Mouse (Mus musculus) stomach, embryonic 16.5 days (tissue): ENCODE results near the gene Fbxo34. TPM values are rescaled to one million over a fixed set of nuclear protein-coding genes. Genes with fewer than 3 reads are reported as not detected.

ENCODE experiments used
- ATAC-seq: fragments of 200-750 bp; cut with Nextera tagmentation; 2 replicates; pipeline ENCODE4 v1.8.0; 2017; ENCODE audit warnings: moderate number of reproducible peaks, moderate TSS enrichment; ENCODE audit not compliant: insufficient read depth, low FRiP score
- H3K27ac ChIP-seq: fragments of 300-500 bp; sonication (generic); 2 replicates; pipeline ENCODE4 v1.5.1; 2014; ENCODE audit warnings: low read length
- H3K27me3 ChIP-seq: fragments of 300-500 bp; sonication (generic); 2 replicates; pipeline ENCODE4 v1.6.1; 2014; ENCODE audit warnings: low read length, control low read depth, mixed read lengths; ENCODE audit not compliant: control insufficient read depth, insufficient read depth
- H3K36me3 ChIP-seq: fragments of 300-500 bp; sonication (generic); 2 replicates; pipeline ENCODE4 v1.6.1; 2014; ENCODE audit warnings: low read length; ENCODE audit not compliant: control insufficient read depth, insufficient read depth
- H3K4me1 ChIP-seq: fragments of 300-500 bp; sonication (generic); 2 replicates; pipeline ENCODE4 v1.6.1; 2014; ENCODE audit warnings: low read length, control low read depth, mixed read lengths; ENCODE audit not compliant: control insufficient read depth, insufficient read depth
- H3K4me2 ChIP-seq: fragments of 300-500 bp; sonication (generic); 2 replicates; pipeline ENCODE4 v1.6.1; 2014; ENCODE audit warnings: low read depth, low read length, mixed read lengths
- H3K4me3 ChIP-seq: fragments of 300-500 bp; sonication (generic); replicated peaks from 2 replicates; pipeline ENCODE4 v1.5.1; 2014; ENCODE audit warnings: mild to moderate bottlenecking, low read length
- H3K9ac ChIP-seq: fragments of 300-500 bp; sonication (generic); 2 replicates; pipeline ENCODE4 v1.6.1; 2014; ENCODE audit warnings: low read length
- H3K9me3 ChIP-seq: fragments of 300-500 bp; sonication (generic); replicated peaks from 2 replicates; pipeline ENCODE4 v1.6.1; 2016; ENCODE audit warnings: low read length, control low read depth; ENCODE audit not compliant: control insufficient read depth
- WGBS: fragments of 180-500 bp; shearing (Covaris S2); extraction: QIAGEN DNeasy Blood & Tissue Kit; methylation state at CpG from one replicate; pipeline ENCODE4 v1.1.7; 2014; 5-methylcytosine and 5-hydroxymethylcytosine counted together
- polyA plus RNA-seq: library from polyadenylated mRNA; unstranded; fragments of >200 nt; fragmentation: Nextera tagmentation; extraction: Ambion mirVana; gene quantifications from 2 replicates; pipeline ENCODE4 v1.2.1, GENCODE M21; 2015

Fbxo34 gene
- polyA plus RNA-seq, 1 experiment from 2014 or later, result 20.4 TPM

- no peak overlapping the region for H3K27ac ChIP-seq
- H3K4me3 ChIP-seq, result no peak overlapping the region
- H3K4me1 ChIP-seq, result no peaks in the 10 kb centered on the region
- H3K9me3 ChIP-seq, result no peaks in the 10 kb centered on the region
- no peak for ATAC-seq
- WGBS, result 65% methylated on average over 11 of the region's 11 CpGs
- no peaks in the 10 kb centered on the region for H3K27me3 ChIP-seq
- no peak overlapping the region for H3K4me2 ChIP-seq
- no peaks in the 10 kb centered on the region for H3K36me3 ChIP-seq
- H3K9ac ChIP-seq, result no peak overlapping the region
Observed at GRCm38 (mm10) chr14:47574721-47575120, 124.5 kb downstream of the Fbxo34 start.

- Histone ChIP-seq H3K27me3 (no peaks in the 10 kb centered on the region), H3K9ac (no peak overlapping the region), H3K4me3 (no peak overlapping the region), H3K27ac (no peak overlapping the region), H3K4me1 (no peaks in the 10 kb centered on the region), H3K36me3 (no peaks in the 10 kb centered on the region), H3K9me3 (no peaks in the 10 kb centered on the region), H3K4me2 (no peak overlapping the region)
- WGBS, result 54% methylated on average over 4 of the region's 4 CpGs
- no peak for ATAC-seq
Observed at GRCm38 (mm10) chr14:47576687-47577086, 126.5 kb downstream of the Fbxo34 start.

GRCm38 (mm10) chr14:47578086-47578485 is 127.9 kb downstream of the Fbxo34 start:
- H3K27ac ChIP-seq, result no peak overlapping the region
- no peaks in the 10 kb centered on the region for H3K9me3 ChIP-seq
- 74% methylated on average over 2 of the region's 2 CpGs for WGBS
- no peak overlapping the region for H3K4me3 ChIP-seq
- ATAC-seq, result no peak
- no peak overlapping the region for H3K9ac ChIP-seq
- H3K27me3 ChIP-seq, result no peaks in the 10 kb centered on the region
- no peaks in the 10 kb centered on the region for H3K4me1 ChIP-seq
- no peak overlapping the region for H3K4me2 ChIP-seq
- no peaks in the 10 kb centered on the region for H3K36me3 ChIP-seq

- Histone ChIP-seq H3K9ac (no peak overlapping the region), H3K4me3 (no peak overlapping the region), H3K4me2 (no peak overlapping the region), H3K9me3 (no peaks in the 10 kb centered on the region), H3K27ac (no peak overlapping the region), H3K4me1 (no peaks in the 10 kb centered on the region), H3K36me3 (no peaks in the 10 kb centered on the region), H3K27me3 (no peaks in the 10 kb centered on the region)
- WGBS, result 22% methylated on average over 1 of the region's 1 CpGs
- ATAC-seq, result no peak
Observed at GRCm38 (mm10) chr14:47581280-47581679, 131.1 kb downstream of the Fbxo34 start.

Other genes with a start within 250 kb of the Fbxo34 start
- gene Wdhd1, start 173.6 kb upstream of the Fbxo34 start, polyA plus RNA-seq, result 23.4 and 25.6 TPM in 2 replicates
- gene Socs4, start 173.5 kb upstream of the Fbxo34 start, polyA plus RNA-seq, result 2.8 and 3.2 TPM in 2 replicates
- 61.0 and 63.3 TPM in 2 replicates for gene Mapk1ip1l, start 152.2 kb upstream of the Fbxo34 start, polyA plus RNA-seq
- 95.3 and 132 TPM in 2 replicates for gene Lgals3, start 82.7 kb upstream of the Fbxo34 start, polyA plus RNA-seq
- gene Dlgap5, start 32.0 kb upstream of the Fbxo34 start, polyA plus RNA-seq, result 30.7 and 37.0 TPM in 2 replicates
- 13.9 and 14.8 TPM in 2 replicates for gene Atg14, start 120.2 kb downstream of the Fbxo34 start, polyA plus RNA-seq
- 48.9 and 63.6 TPM in 2 replicates for gene Ktn1, start 198.0 kb downstream of the Fbxo34 start, polyA plus RNA-seq